Mouse (Mus musculus) MEL (cell line): ENCODE results near the gene Ap1b1. TPM values are rescaled to one million over a fixed set of nuclear protein-coding genes. Genes with fewer than 3 reads are reported as not detected.

Source experiments
- DNase-seq: peaks from one replicate; pipeline ENCODE4 v3.0.0; 2011; ENCODE audit warnings: low read depth, low spot score
- H3K27ac ChIP-seq: 2 replicates; pipeline ENCODE4 v1.5.1; 2012; ENCODE audit warnings: low read depth, mild to moderate bottlenecking, control low read depth, low read length, moderate library complexity; ENCODE audit not compliant: control insufficient read depth
- H3K27me3 ChIP-seq, 2 experiments: fragments of 150-350 bp in 1 of 2; sonication (generic) in 1 of 2; 2 replicates each; pipeline ENCODE4 v1.6.1; 2012; ENCODE audit warnings: low read length in 2 of 2, mild to moderate bottlenecking in 2 of 2, improper control_type of control experiment in 1 of 2, moderate library complexity in 1 of 2; ENCODE audit not compliant: insufficient read depth in 2 of 2, control insufficient read depth in 1 of 2
- H3K36me3 ChIP-seq, 2 experiments: 2 replicates each; pipeline ENCODE4 v1.6.1; 2012 to 2014; ENCODE audit warnings: low read length in 2 of 2, improper control_type of control experiment in 1 of 2, inconsistent platforms in 1 of 2, mild to moderate bottlenecking in 1 of 2; ENCODE audit not compliant: insufficient read depth in 2 of 2, control insufficient read depth in 1 of 2
- H3K4me1 ChIP-seq, 2 experiments: fragments of 150-350 bp in 1 of 2; sonication (generic) in 1 of 2; 2 replicates each; pipeline ENCODE4 v1.6.1; 2012; ENCODE audit warnings: low read length in 2 of 2, improper control_type of control experiment in 1 of 2, mild to moderate bottlenecking in 1 of 2; ENCODE audit not compliant: insufficient read depth in 2 of 2, control insufficient read depth in 1 of 2
- H3K4me3 ChIP-seq, 2 experiments: fragments of 150-350 bp in 1 of 2; sonication (generic) in 1 of 2; 2 replicates each; pipeline ENCODE4 v1.5.1; 2012; ENCODE audit warnings: low read depth in 2 of 2, low read length in 2 of 2, mild to moderate bottlenecking in 2 of 2, moderate library complexity in 2 of 2, control low read depth in 1 of 2, improper control_type of control experiment in 1 of 2; ENCODE audit not compliant: control insufficient read depth in 1 of 2, insufficient read depth in 1 of 2
- H3K79me2 ChIP-seq: 2 replicates; pipeline ENCODE4 v1.6.1; 2012; ENCODE audit warnings: mild to moderate bottlenecking, low read length, moderate library complexity; ENCODE audit not compliant: control insufficient read depth, poor library complexity, insufficient read depth
- H3K9ac ChIP-seq: 2 replicates; pipeline ENCODE4 v1.6.1; 2012; ENCODE audit warnings: low read depth, mild to moderate bottlenecking, control low read depth, low read length, moderate library complexity; ENCODE audit not compliant: control insufficient read depth, poor library complexity, severe bottlenecking
- H3K9me3 ChIP-seq: fragments of 150-350 bp; sonication (generic); replicated peaks from 2 replicates; pipeline ENCODE4 v1.6.1; 2012; ENCODE audit warnings: mild to moderate bottlenecking, low read length, improper control_type of control experiment, moderate library complexity; ENCODE audit not compliant: insufficient read depth
- CHD1 ChIP-seq: IDR thresholded peaks from 2 replicates; pipeline ENCODE4 v1.6.1; 2012; ENCODE audit warnings: low read depth, mild to moderate bottlenecking, inconsistent platforms, low read length, improper control_type of control experiment
- CHD2 ChIP-seq: IDR thresholded peaks from 2 replicates; pipeline ENCODE4 v1.6.1; 2011; ENCODE audit warnings: low read length, improper control_type of control experiment
- CTCF ChIP-seq, 3 experiments: IDR thresholded peaks in 2 of 3; conservative IDR thresholded peaks in 1 of 3; 2 replicates each; pipeline ENCODE4 v1.5.1; 2011 to 2012; ENCODE audit warnings: low read length in 3 of 3, low read depth in 2 of 3, mild to moderate bottlenecking in 2 of 3, improper control_type of control experiment in 1 of 3, inconsistent platforms in 1 of 3, mixed read lengths in 1 of 3, moderate library complexity in 1 of 3; ENCODE audit not compliant: control insufficient read depth in 1 of 3, insufficient read depth in 1 of 3, poor library complexity in 1 of 3, severe bottlenecking in 1 of 3
- EP300 ChIP-seq, 2 experiments: IDR thresholded peaks; 2 replicates each; pipeline ENCODE4 v1.6.1; 2011; ENCODE audit warnings: improper control_type of control experiment in 2 of 2, low read length in 2 of 2, low read depth in 1 of 2, mild to moderate bottlenecking in 1 of 2
- GABPA ChIP-seq: IDR thresholded peaks from 2 replicates; pipeline ENCODE4 v1.6.1; 2012; ENCODE audit warnings: low read depth, mild to moderate bottlenecking, inconsistent platforms, low read length, improper control_type of control experiment, moderate library complexity
- GATA1 ChIP-seq: IDR thresholded peaks from 2 replicates; pipeline ENCODE4 v1.6.1; 2011; ENCODE audit warnings: low read depth, low read length, improper control_type of control experiment
- HCFC1 ChIP-seq: IDR thresholded peaks from 2 replicates; pipeline ENCODE4 v1.6.1; 2012; ENCODE audit warnings: low read depth, mild to moderate bottlenecking, inconsistent platforms, low read length, improper control_type of control experiment, moderate library complexity
- JUND ChIP-seq: IDR thresholded peaks from 2 replicates; pipeline ENCODE4 v1.6.1; 2011; ENCODE audit warnings: low read depth, mild to moderate bottlenecking, improper control_type of control experiment, low read length
- KAT2A ChIP-seq: conservative IDR thresholded peaks from 2 replicates; pipeline ENCODE4 v1.6.1; 2012; ENCODE audit warnings: low read depth, low read length, improper control_type of control experiment, inconsistent platforms
- MAFK ChIP-seq: IDR thresholded peaks from 2 replicates; pipeline ENCODE4 v1.6.1; 2011; ENCODE audit warnings: low read depth, mild to moderate bottlenecking, low read length, improper control_type of control experiment, borderline replicate concordance
- MAX ChIP-seq: IDR thresholded peaks from 2 replicates; pipeline ENCODE4 v1.6.1; 2011; ENCODE audit warnings: low read length, improper control_type of control experiment
- MAZ ChIP-seq: IDR thresholded peaks from 2 replicates; pipeline ENCODE4 v1.6.1; 2012; ENCODE audit warnings: low read depth, mild to moderate bottlenecking, inconsistent platforms, low read length, improper control_type of control experiment
- MEF2A ChIP-seq: IDR thresholded peaks from 2 replicates; pipeline ENCODE4 v1.6.1; 2014; ENCODE audit warnings: low read depth, mild to moderate bottlenecking, inconsistent platforms, low read length, improper control_type of control experiment; ENCODE audit not compliant: poor library complexity, insufficient replicate concordance, severe bottlenecking; ENCODE audit errors: extremely low read depth
- MYB ChIP-seq: IDR thresholded peaks from 2 replicates; pipeline ENCODE4 v1.6.1; 2011; ENCODE audit warnings: mild to moderate bottlenecking, low read depth, low read length, improper control_type of control experiment
- MYC ChIP-seq: IDR thresholded peaks from 2 replicates; pipeline ENCODE4 v1.6.1; 2011; ENCODE audit warnings: low read depth, mild to moderate bottlenecking, low read length, improper control_type of control experiment, moderate library complexity
- NRF1 ChIP-seq: IDR thresholded peaks from 2 replicates; pipeline ENCODE4 v1.6.1; 2014; ENCODE audit warnings: low read depth, mild to moderate bottlenecking, inconsistent platforms, low read length, improper control_type of control experiment, moderate library complexity; ENCODE audit not compliant: poor library complexity, insufficient read depth, severe bottlenecking
- POLR2A ChIP-seq, 2 experiments: IDR thresholded peaks; 2 replicates each; pipeline ENCODE4 v1.6.1; 2011 to 2012; ENCODE audit warnings: low read length in 2 of 2, mild to moderate bottlenecking in 2 of 2, control low read depth in 1 of 2, improper control_type of control experiment in 1 of 2, low read depth in 1 of 2, moderate library complexity in 1 of 2; ENCODE audit not compliant: control insufficient read depth in 1 of 2, insufficient read depth in 1 of 2, poor library complexity in 1 of 2
- POLR2AphosphoS2 ChIP-seq: IDR thresholded peaks from 2 replicates; pipeline ENCODE4 v1.6.1; 2011; ENCODE audit warnings: low read length, improper control_type of control experiment
- POLR2AphosphoS5 ChIP-seq: IDR thresholded peaks from 2 replicates; pipeline ENCODE4 v1.6.1; 2012; ENCODE audit warnings: low read depth, borderline replicate concordance, mild to moderate bottlenecking, inconsistent platforms, low read length, moderate library complexity, mixed read lengths
- RCOR1 ChIP-seq: IDR thresholded peaks from 2 replicates; pipeline ENCODE4 v1.6.1; 2012; ENCODE audit warnings: low read depth, mild to moderate bottlenecking, inconsistent platforms, low read length, improper control_type of control experiment
- SIN3A ChIP-seq: IDR thresholded peaks from 2 replicates; pipeline ENCODE4 v1.6.1; 2012; ENCODE audit warnings: low read length, improper control_type of control experiment, inconsistent platforms
- TAL1 ChIP-seq: IDR thresholded peaks from 2 replicates; pipeline ENCODE4 v1.6.1; 2012; ENCODE audit warnings: mild to moderate bottlenecking, inconsistent platforms, low read length, moderate library complexity, mixed read lengths
- TBP ChIP-seq: IDR thresholded peaks from 2 replicates; pipeline ENCODE4 v1.8.0; 2011; ENCODE audit warnings: low read depth, low read length, improper control_type of control experiment
- TCF12 ChIP-seq: IDR thresholded peaks from 2 replicates; pipeline ENCODE4 v1.6.1; 2014; ENCODE audit warnings: low read depth, mild to moderate bottlenecking, inconsistent platforms, low read length, improper control_type of control experiment, moderate library complexity
- USF1 ChIP-seq: IDR thresholded peaks from 2 replicates; pipeline ENCODE4 v1.6.1; 2014; ENCODE audit warnings: low read depth, mild to moderate bottlenecking, inconsistent platforms, low read length, improper control_type of control experiment, moderate library complexity
- ZC3H11A ChIP-seq: IDR thresholded peaks from 2 replicates; pipeline ENCODE4 v1.6.1; 2012; ENCODE audit warnings: low read depth, mild to moderate bottlenecking, inconsistent platforms, low read length, improper control_type of control experiment
- ZNF384 ChIP-seq: IDR thresholded peaks from 2 replicates; pipeline ENCODE4 v1.6.1; 2012; ENCODE audit warnings: low read depth, mild to moderate bottlenecking, inconsistent platforms, low read length, improper control_type of control experiment
- polyA plus RNA-seq, 2 experiments: library from polyadenylated mRNA; stranded (reverse) in 1 of 2; unstranded in 1 of 2; fragments of >175 nt in 1 of 2; fragments of >200 nt in 1 of 2; gene quantifications; 2 replicates each; pipeline versions ENCODE4 v1.2.1 to v1.2.4; 2012; ENCODE audit warnings: low replicate concordance in 2 of 2, low read depth in 1 of 2; ENCODE audit not compliant: insufficient read length in 2 of 2, insufficient read depth in 1 of 2, missing spikeins in 1 of 2
- total RNA-seq: library from RNA; depleted of rRNA; stranded (reverse); fragments of 300-350 nt; gene quantifications from 2 replicates; pipeline ENCODE4 v1.2.3, GENCODE M21; 2012

The Ap1b1 gene
- total and polyA plus RNA-seq, 3 experiments = 60.1 to 79.3 TPM; not detected in 1

DNA sequence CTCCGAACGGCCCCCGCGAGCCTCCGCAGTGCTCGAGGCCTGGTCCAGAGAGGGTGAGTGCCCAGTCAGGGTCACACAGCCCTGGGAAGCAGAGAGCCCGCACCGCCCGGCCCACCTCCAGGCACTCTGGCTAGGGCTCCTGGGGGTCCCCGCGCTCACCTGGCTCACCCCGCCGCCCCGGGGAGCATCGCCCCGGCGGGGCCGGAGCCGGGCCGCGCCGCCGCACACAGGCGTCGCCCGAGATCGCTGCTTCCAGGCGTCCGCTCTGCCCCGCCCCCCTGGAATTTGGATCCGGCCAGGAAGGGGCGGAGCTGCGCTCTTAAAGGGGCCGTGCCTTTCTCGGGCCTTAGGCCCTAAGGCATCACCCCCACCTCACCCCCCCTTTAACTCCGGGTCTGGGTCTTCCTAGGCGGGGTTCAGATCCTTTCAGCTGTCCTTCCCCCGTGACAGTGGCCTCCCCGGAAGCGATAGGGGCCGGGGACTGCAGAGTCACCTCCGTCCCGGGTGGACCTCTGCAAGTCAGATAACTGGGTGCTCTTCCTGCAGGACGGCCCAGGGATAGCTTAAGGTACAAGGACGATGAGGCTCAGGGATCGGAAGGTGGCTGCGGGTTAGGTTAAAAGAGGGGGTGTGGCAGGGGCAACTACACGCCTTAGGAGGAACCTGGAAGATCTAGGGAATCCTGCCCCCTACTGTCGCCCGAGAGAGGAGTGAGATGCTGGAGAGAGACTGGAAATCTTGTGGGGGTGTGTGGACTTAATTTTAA is 78.6 kb downstream of the Ap1b1 start, which contains the start of gene Gas2l1 (continued):
- TF ChIP-seq MAX (no peak; the same call in 1 of the 2 replicates), USF1 (peak; percentile 32; the same call in 1 of the 2 replicates), MYC (no peak), CTCF (IDR thresholded peaks at IDR 0.05 in 2 of 3, conservative IDR thresholded peaks at IDR 0.05 in 1 of 3; ENCODE audit: control insufficient read depth in 1 of 3, insufficient read depth in 1 of 3, low read depth in 2 of 3, low read length in 3 of 3, poor library complexity in 1 of 3, severe bottlenecking in 1 of 3) (peak; percentile 62 to 81 (median 70))

GRCm38 (mm10) chr11:5067063-5067462 is 80.4 kb downstream of the Ap1b1 start:
- peak; percentile 73 for DNase-seq

DNA sequence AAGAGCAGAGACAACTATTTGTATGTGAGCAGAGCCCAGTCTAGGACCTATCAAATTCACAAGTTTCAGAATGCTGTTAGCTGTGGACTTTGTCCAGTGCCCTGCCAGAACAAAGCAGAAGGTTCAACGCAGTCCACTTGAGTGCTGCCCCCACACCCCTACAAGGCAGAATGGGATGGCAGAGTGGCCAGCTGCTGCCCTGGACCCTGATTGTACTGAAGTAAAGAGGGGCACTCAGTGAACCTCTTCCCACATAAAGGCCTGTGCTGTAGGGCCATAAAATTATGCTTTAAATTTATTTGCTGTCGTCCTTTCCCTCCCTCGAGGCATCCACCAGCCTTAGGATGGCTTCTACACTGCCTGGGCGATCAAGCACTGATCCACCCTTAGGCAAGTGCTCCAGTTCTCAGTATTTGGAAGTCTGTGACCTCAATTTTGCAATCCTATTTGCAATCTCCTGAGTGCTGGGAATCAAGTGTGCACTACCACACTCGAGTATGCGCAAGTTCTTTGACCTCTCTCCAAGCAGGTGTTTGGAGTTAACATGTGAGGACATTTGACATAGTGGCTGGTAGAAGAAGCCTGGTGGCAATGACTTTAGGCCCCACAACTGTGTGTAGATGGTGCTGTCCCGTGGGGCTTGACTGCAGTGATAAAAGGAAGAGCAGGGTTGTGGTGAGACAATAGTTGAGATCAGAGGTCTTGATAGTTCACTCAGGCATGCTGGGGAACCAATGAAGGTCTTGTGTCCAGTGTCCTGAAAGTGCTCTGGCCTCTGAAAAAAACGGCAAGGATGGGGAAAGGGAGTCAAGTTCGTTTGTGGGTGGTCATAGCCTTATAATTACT is 81.7 kb downstream of the Ap1b1 start:
- peak; percentile 73 for DNase-seq
- H3K4me1 ChIP-seq = peaks cover 6 to 30% of the 10 kb centered on the region in 2 experiments
- no peaks in the 10 kb centered on the region for H3K27me3 ChIP-seq
- no peak overlapping the region for H3K9ac ChIP-seq
- no peak overlapping the region for H3K4me3 ChIP-seq
- H3K9me3 ChIP-seq = no peaks in the 10 kb centered on the region
- H3K27ac ChIP-seq = peak overlapping the region; percentile 32
- peaks cover 8% of the 10 kb centered on the region for H3K79me2 ChIP-seq
- peaks cover 21 to 30% of the 10 kb centered on the region in 2 experiments for H3K36me3 ChIP-seq
- TF ChIP-seq MAX (no peak), ZC3H11A (no peak), RCOR1 (no peak; the same call in 1 of the 2 replicates), NRF1 (no peak), GATA1 (peak; percentile 80), CHD1 (no peak), ZNF384 (no peak), TAL1 (peak; percentile 35), MYC (no peak), MAFK (no peak), KAT2A (no peak), JUND (no peak), MYB (0 out of 2 replicates have a peak, but pooled peaks have one; percentile 5), POLR2AphosphoS2 (peak; percentile 97), TCF12 (0 out of 2 replicates have a peak, but pooled peaks have one; percentile 4), MEF2A (no peak), POLR2A (IDR thresholded peaks at IDR 0.05; ENCODE audit: control insufficient read depth in 1 of 2, insufficient read depth in 1 of 2, low read depth in 1 of 2, low read length in 2 of 2, poor library complexity in 1 of 2) (peak in 1 of 2 experiments; percentile 44; a peak in 2 of 4 replicates), POLR2AphosphoS5 (no peak), HCFC1 (no peak)

More at GRCm38 (mm10) chr11:5067063-5067462, 80.4 kb downstream of the Ap1b1 start:
- TF ChIP-seq RCOR1 = peak; percentile 28
- TF ChIP-seq MAZ = no peak
- TF ChIP-seq GABPA = no peak
- no peak for TF ChIP-seq TBP
- TF ChIP-seq GATA1 = peak; percentile 66
- TF ChIP-seq EP300 (IDR thresholded peaks at IDR 0.05; ENCODE audit: low read depth in 1 of 2, low read length in 2 of 2) = peak; percentile 58 to 74
- 0 out of 4 replicates have a peak, but pooled peaks of 1 of the 2 experiments have one; percentile 1 for TF ChIP-seq POLR2A (IDR thresholded peaks at IDR 0.05; ENCODE audit: control insufficient read depth in 1 of 2, insufficient read depth in 1 of 2, low read depth in 1 of 2, low read length in 2 of 2, poor library complexity in 1 of 2)
- peak; percentile 68; the same call in 1 of the 2 replicates for TF ChIP-seq TCF12
- no peak for TF ChIP-seq CHD2
- TF ChIP-seq SIN3A = peak; percentile 15; the same call in 1 of the 2 replicates
- peak; percentile 87 for TF ChIP-seq TAL1
- no peak overlapping the region for H3K4me3 ChIP-seq
- no peaks in the 10 kb centered on the region for H3K27me3 ChIP-seq
- H3K36me3 ChIP-seq = peaks cover 10 to 28% of the 10 kb centered on the region in 2 experiments
- H3K9ac ChIP-seq = no peak overlapping the region
- H3K9me3 ChIP-seq = no peaks in the 10 kb centered on the region
- H3K4me1 ChIP-seq = peaks cover 6 to 30% of the 10 kb centered on the region in 2 experiments
- H3K27ac ChIP-seq = peak overlapping the region; percentile 9; the same call in 1 of the 2 replicates
- peaks cover 6% of the 10 kb centered on the region for H3K79me2 ChIP-seq
